Mouse (Mus musculus): ENCODE results near the gene Wipi2. TPM values are rescaled to one million over a fixed set of nuclear protein-coding genes. Genes with fewer than 3 reads are reported as not detected.

The Wipi2 gene
- polyA plus RNA-seq, 1 experiment from 2014 or later, result 52.7 TPM

DNA sequence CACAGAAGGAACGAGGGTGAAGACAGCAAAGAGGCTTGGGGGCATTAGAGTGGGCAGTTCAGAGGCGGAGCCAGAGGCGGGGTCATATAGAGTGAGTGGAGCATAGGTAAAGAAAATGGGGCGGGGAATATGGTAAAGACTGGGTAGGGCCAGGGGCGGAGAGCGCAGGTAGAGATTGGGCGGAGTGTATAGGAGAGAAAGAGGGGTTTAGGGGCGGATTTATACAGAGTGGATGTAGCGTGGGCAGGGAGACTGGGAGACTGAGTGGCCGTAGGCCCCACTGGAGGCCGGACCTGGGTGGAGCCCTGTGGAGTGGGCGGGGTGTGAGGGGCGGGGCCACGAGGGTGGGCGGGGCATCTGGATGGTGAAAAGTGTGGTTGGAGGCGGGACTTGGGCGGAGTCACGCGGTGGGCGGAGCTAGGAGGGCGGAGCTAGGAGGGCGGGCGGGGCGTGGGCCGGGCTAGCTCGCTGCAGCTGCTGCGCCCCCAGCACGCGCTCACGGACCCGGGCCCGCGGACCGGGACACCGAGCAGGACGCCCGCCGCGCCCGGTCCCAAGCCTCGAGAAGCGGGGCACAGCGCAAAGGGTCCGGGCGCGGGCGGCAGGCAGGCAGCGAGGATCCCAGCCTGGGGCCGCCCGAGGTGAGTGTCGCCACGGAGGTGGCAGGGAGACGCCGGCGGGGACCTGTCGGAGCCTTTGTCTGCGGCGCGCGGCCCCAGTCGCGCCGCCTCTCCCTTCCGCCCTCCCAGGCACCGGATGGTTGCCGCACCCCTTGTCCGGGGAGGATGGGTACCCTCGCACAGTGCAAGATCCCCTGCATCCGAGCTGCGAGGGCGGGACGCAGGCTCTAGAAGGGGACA is 74.4 kb downstream of the Wipi2 start:
- ATAC-seq (replicated peaks; ENCODE audit: low FRiP score) (peak; percentile 74), DNase-seq (ENCODE audit: low spot score) (peak; percentile 67)
- Histone ChIP-seq H3K4me3 (ENCODE audit: low read depth, low read length) (peak overlapping the region; percentile 62), H3K27ac (ENCODE audit: low read depth, low read length) (no peak overlapping the region), H3K27me3 (replicated peaks; ENCODE audit: control insufficient read depth, insufficient read depth, low read length) (peaks cover 54% of the 10 kb centered on the region), H3K4me2 (peak overlapping the region; percentile 98), H3K4me1 (replicated peaks; ENCODE audit: control insufficient read depth, insufficient read depth, low read length) (peaks cover 7% of the 10 kb centered on the region), H3K9me3 (ENCODE audit: control insufficient read depth, low read length) (no peaks in the 10 kb centered on the region), H3K36me3 (ENCODE audit: control insufficient read depth, insufficient read depth, low read length) (no peaks in the 10 kb centered on the region), H3K9ac (ENCODE audit: low read depth, low read length) (0 out of 2 replicates have a peak overlapping the region, but pooled peaks have one; percentile 20)
- 2% methylated on average over 47 of the region's 72 CpGs for WGBS

GRCm38 (mm10) chr5:142702511-142703138 is 75.1 kb downstream of the Wipi2 start:
- H3K9ac ChIP-seq (ENCODE audit: low read depth, low read length), result no peak overlapping the region
- no peaks in the 10 kb centered on the region for H3K36me3 ChIP-seq (ENCODE audit: control insufficient read depth, insufficient read depth, low read length)
- peak overlapping the region; percentile 62 for H3K4me3 ChIP-seq (ENCODE audit: low read depth, low read length)
- H3K4me1 ChIP-seq (replicated peaks; ENCODE audit: control insufficient read depth, insufficient read depth, low read length), result peaks cover 7% of the 10 kb centered on the region
- H3K9me3 ChIP-seq (ENCODE audit: control insufficient read depth, low read length), result no peaks in the 10 kb centered on the region
- DNase-seq (ENCODE audit: low spot score) (no peak), ATAC-seq (replicated peaks; ENCODE audit: low FRiP score) (peak; percentile 25; the same call in 1 of the 2 replicates)
- peak overlapping the region; percentile 98 for H3K4me2 ChIP-seq
- no peak overlapping the region for H3K27ac ChIP-seq (ENCODE audit: low read depth, low read length)
- 28% methylated on average over 18 of the region's 18 CpGs for whole genome bisulfite sequencing
- H3K27me3 ChIP-seq (replicated peaks; ENCODE audit: control insufficient read depth, insufficient read depth, low read length), result peaks cover 54% of the 10 kb centered on the region

DNA sequence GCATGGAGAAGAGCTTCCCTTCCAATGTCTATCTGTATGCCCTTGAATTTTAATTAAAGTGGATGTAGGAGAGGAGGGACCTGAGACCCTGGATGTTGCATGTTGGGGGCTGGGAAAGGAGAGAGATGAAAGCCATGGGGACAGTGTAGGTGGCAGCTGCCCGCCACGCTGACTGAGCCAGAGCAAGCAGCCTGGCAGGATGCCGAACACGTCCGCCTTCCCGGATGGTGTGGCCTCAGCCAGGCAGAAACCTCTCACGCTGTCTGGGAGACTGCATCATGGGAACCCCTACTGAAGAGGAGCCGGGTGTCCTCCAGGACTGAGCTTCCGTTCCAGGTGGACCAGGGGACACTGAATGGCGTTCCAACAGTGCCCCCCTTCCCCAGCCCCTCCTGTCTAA is 76.1 kb downstream of the Wipi2 start:
- DNase-seq (ENCODE audit: low spot score), result no peak
- H3K36me3 ChIP-seq (ENCODE audit: control insufficient read depth, insufficient read depth, low read length), result no peaks in the 10 kb centered on the region
- H3K9ac ChIP-seq (ENCODE audit: low read depth, low read length), result no peak overlapping the region
- no peaks in the 10 kb centered on the region for H3K9me3 ChIP-seq (ENCODE audit: control insufficient read depth, low read length)
- no peak overlapping the region for H3K27ac ChIP-seq (ENCODE audit: low read depth, low read length)
- H3K4me3 ChIP-seq (ENCODE audit: low read depth, low read length), result no peak overlapping the region
- peaks cover 51% of the 10 kb centered on the region for H3K27me3 ChIP-seq (replicated peaks; ENCODE audit: control insufficient read depth, insufficient read depth, low read length)
- H3K4me1 ChIP-seq (replicated peaks; ENCODE audit: control insufficient read depth, insufficient read depth, low read length), result peaks cover 7% of the 10 kb centered on the region
- ATAC-seq (replicated peaks; ENCODE audit: low FRiP score), result no peak
- H3K4me2 ChIP-seq, result no peak overlapping the region
- 80% methylated on average over 10 of the region's 10 CpGs for WGBS

- peaks cover 20% of the 10 kb centered on the region for H3K27me3 ChIP-seq (replicated peaks; ENCODE audit: control insufficient read depth, insufficient read depth, low read length)
- no peak overlapping the region for H3K4me2 ChIP-seq
- H3K36me3 ChIP-seq (ENCODE audit: control insufficient read depth, insufficient read depth, low read length), result no peaks in the 10 kb centered on the region
- WGBS, result 70% methylated on average over 5 of the region's 5 CpGs
- H3K9me3 ChIP-seq (ENCODE audit: control insufficient read depth, low read length), result 0 out of 2 replicates have a peak, but pooled peaks cover 5% of the 10 kb centered on the region
- no peak for DNase-seq (ENCODE audit: low spot score)
- ATAC-seq (replicated peaks; ENCODE audit: low FRiP score), result no peak
- no peak overlapping the region for H3K4me3 ChIP-seq (ENCODE audit: low read depth, low read length)
- H3K27ac ChIP-seq (ENCODE audit: low read depth, low read length), result no peak overlapping the region
- no peak overlapping the region for H3K9ac ChIP-seq (ENCODE audit: low read depth, low read length)
- H3K4me1 ChIP-seq (replicated peaks; ENCODE audit: control insufficient read depth, insufficient read depth, low read length), result 0 out of 2 replicates have a peak, but pooled peaks cover under 1% of the 10 kb centered on the region
Measured at GRCm38 (mm10) chr5:142707709-142708108, 80.2 kb downstream of the Wipi2 start.

- Histone ChIP-seq H3K4me3 (ENCODE audit: low read depth, low read length) (no peak overlapping the region), H3K36me3 (ENCODE audit: control insufficient read depth, insufficient read depth, low read length) (no peaks in the 10 kb centered on the region), H3K4me2 (no peak overlapping the region), H3K27ac (ENCODE audit: low read depth, low read length) (no peak overlapping the region), H3K4me1 (replicated peaks; ENCODE audit: control insufficient read depth, insufficient read depth, low read length) (no peaks in the 10 kb centered on the region), H3K9me3 (ENCODE audit: control insufficient read depth, low read length) (0 out of 2 replicates have a peak, but pooled peaks cover 5% of the 10 kb centered on the region), H3K9ac (ENCODE audit: low read depth, low read length) (no peak overlapping the region), H3K27me3 (replicated peaks; ENCODE audit: control insufficient read depth, insufficient read depth, low read length) (peaks cover 3% of the 10 kb centered on the region; the same call in 1 of the 2 replicates)
- no peak for ATAC-seq (replicated peaks; ENCODE audit: low FRiP score)
- DNase-seq (ENCODE audit: low spot score), result no peak
- 81% methylated on average over 7 of the region's 7 CpGs for WGBS
Measured at GRCm38 (mm10) chr5:142709436-142709835, 81.9 kb downstream of the Wipi2 start.

DNA sequence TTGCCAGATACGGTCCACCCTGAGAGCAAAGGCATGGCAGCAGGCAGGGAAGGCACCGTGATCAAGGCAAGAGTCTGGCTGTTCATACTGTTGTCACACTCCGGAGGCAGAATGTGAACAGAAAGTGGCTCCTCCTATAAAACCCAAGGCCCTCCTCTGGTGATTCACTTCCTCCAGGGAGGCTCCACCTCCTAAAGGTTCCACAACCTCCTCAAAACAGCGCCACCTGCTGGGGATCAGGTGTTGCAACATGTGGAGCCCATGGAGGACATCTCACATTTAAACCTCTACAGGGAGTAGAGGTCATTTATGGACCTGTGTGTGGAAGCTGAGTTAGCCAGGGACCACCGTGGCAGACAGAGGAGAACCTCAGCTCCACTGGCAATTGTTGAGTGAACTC is 84.9 kb downstream of the Wipi2 start:
- WGBS, result 74% methylated on average over 5 of the region's 5 CpGs
- H3K9ac ChIP-seq (ENCODE audit: low read depth, low read length), result no peak overlapping the region
- ATAC-seq (replicated peaks; ENCODE audit: low FRiP score), result no peak

GRCm38 (mm10) chr5:142713966-142714365 is 86.5 kb downstream of the Wipi2 start:
- DNase-seq (ENCODE audit: low spot score), result no peak
- no peak overlapping the region for H3K4me3 ChIP-seq (ENCODE audit: low read depth, low read length)
- no peak overlapping the region for H3K9ac ChIP-seq (ENCODE audit: low read depth, low read length)
- no peak overlapping the region for H3K27ac ChIP-seq (ENCODE audit: low read depth, low read length)
- 0 out of 2 replicates have a peak, but pooled peaks cover 5% of the 10 kb centered on the region for H3K9me3 ChIP-seq (ENCODE audit: control insufficient read depth, low read length)
- no peak for ATAC-seq (replicated peaks; ENCODE audit: low FRiP score)
- no peaks in the 10 kb centered on the region for H3K4me1 ChIP-seq (replicated peaks; ENCODE audit: control insufficient read depth, insufficient read depth, low read length)
- H3K27me3 ChIP-seq (replicated peaks; ENCODE audit: control insufficient read depth, insufficient read depth, low read length), result no peaks in the 10 kb centered on the region
- 77% methylated on average over 10 of the region's 10 CpGs for WGBS
- H3K4me2 ChIP-seq, result no peak overlapping the region
- no peaks in the 10 kb centered on the region for H3K36me3 ChIP-seq (ENCODE audit: control insufficient read depth, insufficient read depth, low read length)

More for the DNA sequence above, 84.9 kb downstream of the Wipi2 start:
- H3K4me2 ChIP-seq, result no peak overlapping the region
- no peak overlapping the region for H3K4me3 ChIP-seq (ENCODE audit: low read depth, low read length)
- H3K36me3 ChIP-seq (ENCODE audit: control insufficient read depth, insufficient read depth, low read length), result no peaks in the 10 kb centered on the region
- 0 out of 2 replicates have a peak, but pooled peaks cover 5% of the 10 kb centered on the region for H3K9me3 ChIP-seq (ENCODE audit: control insufficient read depth, low read length)
- no peaks in the 10 kb centered on the region for H3K4me1 ChIP-seq (replicated peaks; ENCODE audit: control insufficient read depth, insufficient read depth, low read length)
- H3K27me3 ChIP-seq (replicated peaks; ENCODE audit: control insufficient read depth, insufficient read depth, low read length), result no peaks in the 10 kb centered on the region
- no peak for DNase-seq (ENCODE audit: low spot score)
- no peak overlapping the region for H3K27ac ChIP-seq (ENCODE audit: low read depth, low read length)

- Histone ChIP-seq H3K27me3 (replicated peaks; ENCODE audit: control insufficient read depth, insufficient read depth, low read length) (no peaks in the 10 kb centered on the region), H3K9ac (ENCODE audit: low read depth, low read length) (no peak overlapping the region), H3K4me1 (replicated peaks; ENCODE audit: control insufficient read depth, insufficient read depth, low read length) (no peaks in the 10 kb centered on the region), H3K4me3 (ENCODE audit: low read depth, low read length) (no peak overlapping the region), H3K9me3 (ENCODE audit: control insufficient read depth, low read length) (0 out of 2 replicates have a peak, but pooled peaks cover 5% of the 10 kb centered on the region), H3K36me3 (ENCODE audit: control insufficient read depth, insufficient read depth, low read length) (no peaks in the 10 kb centered on the region), H3K27ac (ENCODE audit: low read depth, low read length) (no peak overlapping the region), H3K4me2 (no peak overlapping the region)
- no peak for DNase-seq (ENCODE audit: low spot score)
- 77% methylated on average over 9 of the region's 9 CpGs for WGBS
- ATAC-seq (replicated peaks; ENCODE audit: low FRiP score), result no peak
Measured at GRCm38 (mm10) chr5:142715059-142715458, 87.6 kb downstream of the Wipi2 start.
